Mouse (Mus musculus) testis, postnatal 10 days (tissue): ENCODE results near the gene Fmnl2.

ENCODE experiments used
- DNase-seq: peaks from one replicate; pipeline ENCODE4 v3.0.0; 2021; ENCODE audit warnings: low spot score

The Fmnl2 gene

DNA sequence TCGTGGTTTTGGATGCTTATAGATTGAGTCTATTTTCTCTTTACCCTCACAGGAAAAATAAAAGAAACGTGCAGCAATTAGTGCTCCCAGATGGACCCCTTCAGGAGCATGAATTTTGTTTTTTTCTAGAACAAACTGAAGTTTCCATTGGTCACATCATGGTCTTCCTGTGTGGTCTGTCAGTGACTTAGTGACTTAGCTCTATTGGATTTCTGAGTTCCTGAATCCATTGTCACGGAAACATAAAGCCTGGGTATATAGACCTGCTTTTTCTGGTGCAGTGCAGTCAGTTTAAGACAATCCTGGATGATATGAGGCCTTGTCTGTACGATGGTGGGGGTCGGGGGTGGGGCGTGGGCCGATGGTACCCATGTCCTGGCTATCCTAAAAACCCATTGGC lies 7.0 kb downstream of the Fmnl2 start:
- no peak for DNase-seq

DNA sequence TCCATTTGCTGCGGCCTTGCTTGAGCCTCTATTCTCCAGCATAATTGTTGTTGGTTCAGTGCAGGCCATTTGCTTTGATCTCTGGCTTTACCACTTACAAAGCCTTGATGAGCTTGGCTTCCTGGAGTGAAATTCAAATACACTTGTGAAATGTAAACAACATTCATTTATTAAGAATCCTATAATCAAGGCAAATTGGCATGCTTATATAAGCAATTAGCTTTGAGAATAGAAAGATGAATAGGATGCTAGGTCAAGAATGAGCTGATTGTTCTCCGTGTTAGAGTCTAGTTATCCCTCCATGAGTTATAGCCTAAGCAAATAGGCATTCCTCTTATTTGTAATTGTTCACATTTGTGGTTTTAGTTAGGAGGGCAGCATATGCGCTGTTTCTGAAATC lies 8.5 kb downstream of the Fmnl2 start:
- no peak for DNase-seq

DNA sequence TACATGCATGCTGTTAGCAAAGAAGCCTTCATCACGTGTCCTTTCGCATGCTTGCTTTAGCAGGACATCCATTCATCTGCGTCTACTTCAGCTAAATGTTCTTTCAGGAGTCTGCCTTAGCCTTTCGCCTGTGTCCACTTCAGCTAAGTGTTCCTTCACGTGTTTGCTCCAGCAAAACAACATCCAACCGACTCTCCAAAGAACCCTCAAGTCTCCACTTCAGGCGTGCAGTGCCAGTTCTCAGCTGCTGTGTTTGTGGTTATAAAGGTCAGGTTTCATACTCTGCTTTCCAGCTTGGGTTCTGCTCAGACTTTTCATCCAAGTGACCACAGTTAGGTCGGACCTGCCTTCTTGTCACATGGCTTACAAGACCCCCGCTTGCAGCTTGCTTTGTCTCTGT lies 10.1 kb downstream of the Fmnl2 start:
- DNase-seq, result no peak

DNA sequence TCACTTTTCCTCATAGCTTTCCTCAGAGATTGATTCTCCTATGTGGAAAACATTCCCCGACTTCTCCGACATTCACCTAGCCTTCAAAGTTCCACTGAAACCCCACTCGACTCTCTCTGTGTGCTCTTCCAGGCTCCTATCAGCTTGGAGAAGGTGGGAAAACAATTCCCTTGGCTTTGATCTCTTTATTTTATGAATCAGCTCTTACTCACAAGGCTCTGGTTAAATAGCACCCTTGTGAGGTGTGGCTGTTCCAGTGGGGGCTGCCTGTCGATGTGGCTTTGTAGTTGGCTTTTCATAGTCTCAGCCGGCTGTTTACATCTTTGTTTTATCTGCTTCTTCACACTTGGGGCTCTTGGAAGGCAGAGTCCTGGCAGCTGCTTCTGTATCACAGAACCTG lies 10.5 kb downstream of the Fmnl2 start:
- DNase-seq, result no peak

DNA sequence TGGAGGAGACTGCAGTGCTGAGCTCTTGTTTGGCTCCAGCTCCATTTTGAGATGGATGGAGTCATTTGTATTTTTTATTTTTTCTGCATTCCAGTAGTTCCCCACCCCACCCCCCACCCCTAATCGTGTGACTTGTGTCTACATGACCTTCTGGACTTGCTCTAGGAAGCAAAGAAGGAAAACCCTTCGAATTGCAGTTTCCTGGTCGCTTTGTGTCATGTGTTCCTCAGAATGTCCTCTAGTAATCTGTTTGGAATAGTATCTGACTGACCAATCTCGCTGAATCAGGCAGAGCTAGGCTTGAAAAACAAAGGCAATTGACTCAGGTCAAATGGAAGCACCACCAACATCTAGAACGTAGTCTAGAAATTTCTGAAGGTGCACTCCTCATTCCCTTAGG lies 15.0 kb downstream of the Fmnl2 start:
- DNase-seq, result no peak

DNA sequence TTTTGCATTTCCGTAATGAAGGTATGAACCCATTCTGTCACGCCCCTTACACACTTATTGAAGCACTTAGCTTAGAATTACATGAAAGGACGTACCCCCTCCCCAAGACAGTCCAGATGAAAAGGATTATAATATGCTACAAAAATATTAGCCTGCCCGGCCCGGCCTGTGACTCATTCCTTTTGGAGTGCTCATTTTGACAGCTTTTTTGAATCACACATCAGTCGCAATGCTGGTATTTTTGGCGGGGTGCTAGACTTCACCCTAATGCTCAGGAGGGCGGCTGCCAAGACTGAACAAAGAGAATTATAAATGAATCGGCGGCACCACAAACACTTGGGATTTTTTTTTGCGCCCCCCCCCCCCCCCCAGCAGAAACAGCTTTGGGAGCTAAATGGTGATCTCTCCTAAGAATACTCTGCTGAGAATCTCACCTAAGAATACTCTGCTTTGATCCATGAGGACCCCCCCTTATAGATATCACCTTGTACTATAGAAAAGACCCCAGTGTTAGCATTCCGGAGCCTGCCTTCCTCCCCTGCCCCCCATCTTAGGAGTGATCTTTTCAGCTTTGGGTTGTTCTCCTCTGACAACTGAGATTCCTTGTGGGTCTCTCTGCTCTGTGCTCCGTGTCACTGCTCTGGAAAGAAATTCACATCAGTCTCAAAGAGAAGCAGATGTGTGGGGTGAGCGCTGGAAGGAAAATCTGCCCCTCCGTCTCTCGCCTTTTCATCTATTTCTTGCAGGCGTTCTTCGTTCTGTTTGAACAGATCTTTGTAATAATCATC lies 15.8 kb downstream of the Fmnl2 start:
- no peak for DNase-seq

DNA sequence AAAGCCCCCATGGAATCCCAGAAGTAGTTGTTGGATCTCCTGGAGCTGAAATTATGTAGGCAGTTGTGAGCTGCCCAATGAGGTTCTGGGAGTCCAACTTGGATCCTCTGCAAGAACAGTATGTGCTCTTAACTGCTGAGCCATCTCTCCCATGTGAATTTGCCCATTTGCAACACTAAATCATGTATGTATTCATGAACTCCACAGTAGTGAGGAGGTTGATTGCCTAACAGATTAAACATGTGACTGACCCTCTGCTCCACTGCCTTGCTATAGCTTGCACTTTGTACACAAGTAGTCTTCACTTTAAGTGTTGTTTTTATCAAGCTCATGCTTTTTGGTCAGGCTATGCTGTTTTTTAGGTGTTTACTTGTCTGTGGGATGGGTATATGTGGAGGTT lies 17.1 kb downstream of the Fmnl2 start:
- DNase-seq, result no peak

DNA sequence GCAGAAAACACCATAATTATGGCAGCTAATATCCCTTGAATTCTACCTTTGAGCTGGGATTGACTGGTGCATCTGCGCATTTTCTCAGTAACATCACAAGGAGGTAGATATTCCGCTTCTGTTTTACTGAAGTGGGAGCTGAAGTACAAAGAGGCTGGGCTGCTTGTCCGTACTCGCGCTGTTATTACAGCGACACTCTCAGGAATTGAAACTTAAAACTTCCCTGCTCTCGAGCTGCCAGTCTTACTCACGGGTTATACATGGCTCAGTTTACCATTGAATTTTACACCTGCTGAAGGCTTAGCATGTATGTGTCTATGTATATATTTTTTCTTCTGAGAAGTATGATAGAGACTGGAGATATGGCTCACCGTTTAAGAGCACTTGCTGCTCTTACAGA lies 18.1 kb downstream of the Fmnl2 start:
- no peak for DNase-seq

DNA sequence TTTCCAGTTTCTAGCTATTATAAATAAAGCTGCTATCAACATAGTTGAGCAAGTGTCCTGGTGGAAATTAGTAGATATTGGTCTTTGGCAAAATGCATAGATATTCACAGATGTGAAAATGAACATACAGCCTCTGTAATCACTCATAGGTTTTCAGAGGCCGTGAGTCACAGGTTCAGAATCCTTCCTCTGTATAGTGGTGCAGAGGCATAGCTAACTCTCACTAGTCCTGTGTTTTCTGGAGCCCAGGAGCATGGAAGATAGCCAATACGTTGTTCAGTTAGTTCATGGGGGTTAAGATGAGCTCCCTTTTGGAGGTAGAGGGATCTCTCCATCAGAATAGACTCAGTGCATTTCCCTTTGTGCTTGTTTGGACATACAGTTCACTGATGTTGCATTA lies 25.7 kb downstream of the Fmnl2 start:
- no peak for DNase-seq

DNA sequence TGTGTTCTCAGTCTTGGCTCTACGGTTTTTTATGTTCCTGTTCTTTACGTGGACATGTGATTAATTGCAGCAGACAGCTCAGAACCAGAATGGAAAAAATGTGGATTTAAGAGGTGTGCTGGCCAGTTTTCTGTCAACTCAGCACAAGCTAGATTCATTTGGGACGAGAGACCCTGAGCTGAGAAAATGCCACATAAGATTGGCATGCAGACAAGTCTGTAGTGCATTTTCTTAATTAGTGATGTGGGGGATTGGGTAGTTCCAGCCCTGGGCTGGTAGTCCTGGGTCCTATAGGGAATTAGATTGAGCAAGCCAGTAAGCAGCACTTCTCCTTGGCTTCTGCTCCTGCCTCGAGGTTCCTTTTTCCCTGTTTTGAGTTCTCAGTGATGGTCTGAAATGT lies 26.4 kb downstream of the Fmnl2 start:
- DNase-seq, result no peak

DNA sequence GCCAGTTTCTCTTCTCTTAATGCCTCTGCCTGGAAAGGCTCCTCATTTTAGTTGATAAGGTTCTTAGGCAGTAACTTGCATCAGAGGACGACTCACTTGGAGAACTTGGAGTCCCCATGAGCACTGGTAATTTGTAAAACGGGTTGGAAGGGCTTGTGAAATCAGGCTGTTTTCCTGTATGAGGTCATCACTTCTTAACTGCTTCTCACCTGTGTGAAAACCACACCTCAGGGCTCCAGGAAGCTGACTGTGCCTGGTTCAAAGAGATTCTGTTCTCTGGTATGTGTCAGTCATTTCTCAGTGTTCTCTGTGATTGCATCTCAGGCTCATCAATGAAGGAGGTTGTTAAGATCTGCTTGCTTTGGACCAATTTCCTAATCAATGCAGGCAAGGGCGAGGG lies 27.4 kb downstream of the Fmnl2 start:
- no peak for DNase-seq

DNA sequence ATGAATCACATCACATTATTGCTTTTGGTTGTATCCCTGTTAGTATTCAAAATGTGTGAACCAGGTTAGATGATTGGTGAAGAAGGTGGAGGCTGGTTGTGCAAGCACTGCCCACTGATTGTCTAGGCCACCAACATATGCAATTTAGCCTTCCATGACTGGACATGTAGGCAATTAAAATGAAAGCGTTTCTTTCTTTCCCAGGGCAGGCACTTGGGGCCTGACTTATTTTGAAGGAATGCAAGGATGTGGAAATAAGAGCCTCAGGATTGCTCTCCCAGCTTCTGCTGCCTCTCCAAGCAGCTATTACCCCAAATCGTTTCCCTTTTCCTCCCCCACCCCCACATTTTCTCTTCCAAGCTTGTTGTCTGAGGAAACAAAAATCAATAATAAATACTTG lies 29.6 kb downstream of the Fmnl2 start:
- DNase-seq, result no peak

DNA sequence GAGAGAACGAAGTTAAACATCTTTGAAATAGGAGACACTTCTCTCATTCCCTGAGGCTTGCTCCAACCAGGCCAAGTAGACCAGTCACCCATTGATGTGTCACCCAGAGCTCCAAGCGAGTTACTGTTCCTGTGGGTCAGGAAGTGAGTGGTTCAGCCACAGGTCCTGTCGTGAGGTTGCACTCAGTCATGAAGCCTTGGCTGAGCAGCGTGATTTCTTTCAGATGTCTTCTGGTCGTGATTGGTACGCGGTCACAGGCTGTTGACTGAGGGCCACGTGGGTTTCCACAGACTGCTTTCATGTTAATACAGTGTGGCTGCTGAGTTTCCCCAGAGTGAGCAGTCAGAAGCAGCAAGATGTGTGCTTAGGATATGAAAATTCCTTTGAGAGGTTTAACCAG lies 33.5 kb downstream of the Fmnl2 start:
- no peak for DNase-seq

DNA sequence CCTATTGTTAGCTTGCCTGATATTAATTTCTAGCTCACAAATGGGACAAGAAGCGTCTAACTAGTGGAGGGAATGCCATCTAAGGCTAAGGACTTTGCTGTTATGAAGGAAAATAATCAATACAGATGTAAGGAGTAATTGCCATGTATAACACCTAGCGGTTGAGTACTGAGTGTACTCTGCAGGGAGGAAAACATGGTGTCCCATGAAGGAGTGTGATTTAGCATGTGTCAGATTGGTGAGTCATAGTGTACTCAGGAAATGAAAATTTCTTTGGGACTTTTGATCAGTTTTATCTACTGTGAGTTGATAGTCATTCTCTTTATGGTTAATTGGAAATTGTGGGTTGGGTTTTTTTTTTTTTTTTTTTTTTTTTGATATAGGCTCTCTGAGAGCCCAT lies 34.1 kb downstream of the Fmnl2 start:
- DNase-seq, result no peak

DNA sequence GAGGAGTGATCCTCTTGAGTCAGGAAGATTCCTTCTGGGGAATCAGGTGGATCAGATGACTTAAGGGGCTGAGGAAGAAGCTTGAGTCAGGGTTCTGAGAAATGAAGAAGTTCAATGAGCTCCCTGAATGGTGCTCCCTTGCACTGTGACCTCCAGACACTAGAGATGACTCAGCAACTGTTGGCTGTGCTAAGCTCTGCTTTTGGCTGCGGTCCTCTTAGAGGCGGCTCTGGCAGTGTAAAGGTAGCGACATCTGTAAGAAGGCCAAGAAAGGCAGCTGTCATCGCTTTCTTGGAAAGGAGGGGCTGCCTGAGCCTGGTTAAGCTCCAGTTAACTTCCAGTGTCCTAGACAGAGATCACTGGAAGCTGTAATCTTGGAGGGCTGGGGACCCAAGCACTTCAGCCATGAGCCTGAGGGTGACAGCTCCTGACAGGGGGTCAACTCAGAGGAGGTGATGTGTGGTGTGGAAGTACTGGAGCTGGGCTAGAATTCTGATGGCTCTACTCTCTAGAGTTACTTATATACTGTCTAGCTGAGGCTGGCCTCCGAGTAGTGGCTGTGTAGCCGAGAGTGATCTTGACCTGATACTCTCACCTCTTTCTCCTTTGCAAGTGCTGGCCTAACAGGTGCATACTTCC lies 37.4 kb downstream of the Fmnl2 start:
- no peak for DNase-seq

DNA sequence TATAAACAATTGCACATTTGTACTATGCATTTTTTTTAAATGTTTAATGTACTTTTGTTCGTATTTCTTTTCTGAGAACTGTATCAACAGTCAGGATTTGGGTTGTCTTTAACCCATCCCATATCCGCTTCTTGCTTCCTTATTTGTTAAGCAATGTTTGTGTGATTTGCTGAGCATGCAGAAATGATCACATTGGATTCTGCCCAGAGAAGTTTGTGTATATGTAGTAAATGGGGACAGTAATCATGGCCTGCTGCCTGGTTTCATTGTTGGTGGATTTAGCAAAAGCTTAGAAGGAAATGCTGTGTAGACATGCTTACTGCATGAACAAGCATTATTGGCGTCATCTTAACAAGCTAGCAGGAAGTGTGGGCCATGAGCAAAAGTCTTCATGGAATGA lies 39.3 kb downstream of the Fmnl2 start:
- DNase-seq, result no peak

DNA sequence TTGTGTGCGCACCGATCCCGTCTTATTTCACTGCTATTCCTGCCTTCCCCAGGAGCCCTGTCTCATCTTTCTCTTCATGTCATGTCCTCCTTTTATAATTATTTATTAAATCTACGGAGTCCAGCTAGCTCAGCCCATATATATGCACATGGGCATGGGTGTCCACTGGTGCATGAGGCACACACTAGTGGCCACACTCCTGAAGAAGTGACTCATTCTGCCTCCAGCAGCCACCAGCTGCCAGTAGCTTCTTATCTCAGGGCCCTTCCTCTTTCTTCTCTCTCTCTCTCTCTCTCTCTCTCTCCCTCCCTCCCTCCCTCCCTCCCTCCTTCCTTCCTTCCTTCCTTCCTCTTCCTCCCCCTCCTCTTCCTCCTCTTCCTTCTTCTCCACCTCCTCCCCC lies 43.1 kb downstream of the Fmnl2 start:
- DNase-seq, result no peak

DNA sequence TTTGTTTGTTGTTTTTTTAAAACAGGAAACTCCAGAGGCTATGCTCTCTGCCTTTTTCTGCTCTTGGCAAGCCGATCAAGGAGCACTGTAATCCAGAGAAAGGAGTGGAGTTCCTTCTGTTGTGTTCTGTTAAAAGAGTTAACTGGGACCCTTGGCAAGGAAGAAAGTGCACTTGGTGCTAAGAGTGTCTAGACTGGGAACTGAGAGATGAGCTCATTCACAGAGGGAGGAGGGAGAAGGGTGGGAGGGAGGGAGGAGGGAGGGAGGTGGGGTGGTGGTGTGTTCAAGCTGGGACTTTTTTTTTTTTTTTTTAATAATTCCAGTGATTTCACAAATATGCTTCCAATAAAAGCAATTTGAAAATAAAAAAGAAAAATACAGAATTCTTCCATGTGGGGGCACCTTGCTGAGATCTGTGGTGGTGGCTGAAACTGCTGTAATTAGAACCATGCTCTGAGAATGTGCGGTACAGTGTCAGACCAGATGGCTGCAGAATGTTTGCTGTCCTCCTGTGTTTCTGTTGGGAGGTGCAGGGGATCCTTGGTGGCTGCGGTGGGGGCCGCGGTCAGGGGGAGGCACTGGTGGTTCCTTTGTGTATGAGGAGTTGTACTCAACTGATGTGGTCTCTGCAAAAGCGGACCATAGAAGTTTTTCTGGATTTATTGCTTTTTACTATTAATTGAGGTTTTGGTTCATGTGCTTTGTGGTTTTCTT lies 43.8 kb downstream of the Fmnl2 start:
- DNase-seq, result no peak

DNA sequence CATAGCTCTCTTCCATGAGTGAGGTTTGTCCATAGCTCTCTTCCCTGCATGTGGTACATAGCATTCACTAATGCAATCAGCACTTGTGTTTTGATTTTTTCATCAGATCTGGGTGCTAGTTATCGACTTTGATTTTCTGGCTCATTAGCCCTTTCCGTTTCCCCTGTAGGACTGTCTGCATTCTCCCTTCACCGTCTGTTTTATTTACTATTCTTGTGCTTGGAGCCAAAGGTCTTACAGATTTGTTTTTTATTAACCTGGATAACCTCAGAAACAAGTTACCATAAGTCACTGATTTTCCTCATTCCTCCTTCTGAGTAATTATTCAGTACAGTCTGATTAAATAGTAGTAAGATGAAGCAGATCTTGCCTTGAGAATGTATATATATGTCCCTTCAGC lies 44.8 kb downstream of the Fmnl2 start:
- no peak for DNase-seq

DNA sequence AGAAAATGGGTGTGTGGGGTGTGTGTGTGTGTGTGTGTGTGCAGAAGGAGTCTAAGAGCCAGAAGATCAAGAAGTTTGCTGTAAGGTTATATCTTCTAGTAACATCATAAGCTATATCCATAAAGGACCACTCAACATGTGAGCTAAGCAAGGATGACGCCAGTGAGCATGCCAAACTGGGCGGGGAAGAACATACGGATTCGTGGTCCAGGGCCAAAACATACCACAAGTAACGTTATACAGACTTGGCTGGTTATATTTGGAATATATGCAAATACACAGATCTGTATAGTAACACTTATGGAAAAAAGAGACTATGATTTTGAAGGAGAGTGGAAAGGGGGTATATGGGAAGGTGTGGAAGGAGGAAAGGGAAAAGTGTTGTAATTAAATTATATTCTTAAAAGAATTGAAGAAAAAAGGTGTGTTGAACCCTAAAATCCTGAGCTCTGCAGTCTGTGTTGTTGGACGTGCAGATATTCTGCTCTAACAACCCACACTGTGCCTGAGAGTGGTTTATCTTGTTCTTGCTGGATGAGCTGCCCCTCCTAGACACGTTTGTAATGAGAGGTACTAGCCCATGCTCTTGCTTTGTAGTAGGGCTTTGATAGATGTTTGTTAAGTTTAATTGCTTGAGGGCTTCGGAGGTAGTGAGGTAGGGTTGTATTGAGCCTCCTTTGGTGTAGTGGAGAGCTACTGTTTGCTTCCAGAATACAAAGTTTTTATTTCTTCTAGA lies 45.7 kb downstream of the Fmnl2 start:
- no peak for DNase-seq

DNA sequence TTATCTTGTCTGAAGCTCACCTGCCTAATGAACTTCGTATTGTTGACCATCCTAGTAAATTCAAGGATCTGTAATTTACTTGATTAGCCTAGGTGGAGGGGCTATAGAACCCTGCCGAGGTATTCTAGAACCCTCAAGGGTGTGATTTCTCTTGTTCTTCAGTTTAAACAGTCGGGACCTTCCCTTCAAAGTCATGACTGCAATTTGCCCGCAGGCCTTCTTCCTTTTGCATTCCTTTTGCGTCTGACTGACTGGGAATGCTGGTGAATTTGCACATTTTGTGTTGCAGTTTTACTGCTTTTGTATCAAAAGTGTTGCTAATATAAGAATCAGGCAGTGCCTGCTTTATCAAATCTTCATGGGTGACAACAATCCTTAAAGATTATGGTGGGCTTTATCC lies 46.9 kb downstream of the Fmnl2 start:
- DNase-seq, result no peak

DNA sequence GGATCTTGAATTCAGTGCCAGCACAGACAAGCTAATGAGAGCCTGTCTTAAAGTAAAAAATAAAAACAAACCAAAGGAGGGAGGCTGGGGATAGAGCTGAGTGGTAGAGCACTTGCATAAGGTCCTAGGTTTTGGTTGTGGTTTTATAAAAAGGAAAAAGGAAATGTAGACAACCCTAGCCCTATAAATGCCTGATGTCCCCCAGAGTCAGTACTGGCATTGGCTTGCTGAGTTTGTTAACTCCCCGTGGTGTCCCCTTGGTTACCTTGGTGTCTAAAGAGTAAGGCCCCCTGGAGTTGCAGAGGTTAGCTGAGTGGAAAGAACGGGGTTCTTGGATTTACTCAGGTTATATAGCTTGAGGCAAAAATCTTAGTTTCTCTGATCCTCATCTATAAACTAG lies 55.7 kb downstream of the Fmnl2 start:
- no peak for DNase-seq

DNA sequence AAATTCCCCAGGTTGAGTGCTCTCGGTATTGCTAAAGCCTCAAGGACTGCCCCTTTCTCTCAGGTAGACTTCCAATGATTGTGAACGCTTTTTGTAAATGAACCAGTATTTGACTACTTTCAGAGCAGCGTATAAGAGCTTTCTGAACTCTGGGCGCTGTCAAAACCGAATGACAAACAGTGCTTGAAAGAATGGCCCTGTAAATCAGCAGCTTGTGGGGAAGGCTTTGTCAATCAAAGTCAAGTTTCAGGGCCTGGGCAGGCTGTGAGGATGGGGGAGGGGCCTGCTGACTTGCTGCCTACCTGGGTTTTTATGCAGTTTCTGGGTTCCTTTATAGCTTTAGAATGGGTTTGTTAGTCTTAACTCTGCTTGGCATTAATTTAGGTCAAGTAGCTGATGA lies 56.1 kb downstream of the Fmnl2 start:
- no peak for DNase-seq
